Mouse (Mus musculus) forebrain, embryonic 11.5 days (tissue): ENCODE measurements at regions not wholly inside any gene's neighbourhood (a gene's known extent, or its start where the extent isn't known, plus 50 kb on each side); places are given as distances from the start of the nearest gene placed in this dataset.
"Not testable (repeated sequence)": the region's sequence is repeated elsewhere in the genome, so short reads cannot be mapped to it uniquely, and the experiment has no call there.

ENCODE experiments used
- ATAC-seq: fragments of 200-750 bp; cut with Nextera tagmentation; replicated peaks from 2 replicates; pipeline ENCODE4 v1.8.0; 2017; ENCODE audit warnings: moderate TSS enrichment; ENCODE audit not compliant: low FRiP score
- DNase-seq: peaks from one replicate; pipeline ENCODE4 v3.0.0-alpha.2; 2017; ENCODE audit warnings: low spot score
- H3K27ac ChIP-seq: fragments of 300-500 bp; sonication (generic); 2 replicates; pipeline ENCODE4 v1.5.1; 2014; ENCODE audit warnings: low read depth, low read length
- H3K27me3 ChIP-seq: fragments of 300-500 bp; sonication (generic); 2 replicates; pipeline ENCODE4 v1.6.1; 2014; ENCODE audit warnings: mild to moderate bottlenecking, low read length, mixed read lengths; ENCODE audit not compliant: control insufficient read depth, insufficient read depth
- H3K36me3 ChIP-seq: fragments of 300-500 bp; sonication (generic); 2 replicates; pipeline ENCODE4 v1.6.1; 2014; ENCODE audit warnings: mild to moderate bottlenecking, low read length, moderate library complexity, mixed read lengths; ENCODE audit not compliant: control insufficient read depth, insufficient read depth
- H3K4me1 ChIP-seq: fragments of 300-500 bp; sonication (generic); replicated peaks from 2 replicates; pipeline ENCODE4 v1.6.1; 2014; ENCODE audit warnings: low read length, mixed read lengths; ENCODE audit not compliant: control insufficient read depth, insufficient read depth
- H3K4me2 ChIP-seq: fragments of 300-500 bp; sonication (generic); 2 replicates; pipeline ENCODE4 v1.6.1; 2014; ENCODE audit warnings: low read depth, mild to moderate bottlenecking, low read length, moderate library complexity, mixed read lengths; ENCODE audit not compliant: severe bottlenecking
- H3K4me3 ChIP-seq: fragments of 300-500 bp; sonication (generic); 2 replicates; pipeline ENCODE4 v1.5.1; 2014; ENCODE audit warnings: low read depth, low read length
- H3K9ac ChIP-seq: fragments of 300-500 bp; sonication (generic); 2 replicates; pipeline ENCODE4 v1.6.1; 2014; ENCODE audit warnings: low read length
- H3K9me3 ChIP-seq: fragments of 300-500 bp; sonication (generic); 2 replicates; pipeline ENCODE4 v1.6.1; 2016; ENCODE audit warnings: low read length, mixed read lengths; ENCODE audit not compliant: control insufficient read depth
- WGBS: fragments of 180-500 bp; shearing (Covaris S2); extraction: QIAGEN DNeasy Blood & Tissue Kit; methylation state at CpG from one replicate; pipeline ENCODE4 v1.1.7; 2014; 5-methylcytosine and 5-hydroxymethylcytosine counted together

DNA sequence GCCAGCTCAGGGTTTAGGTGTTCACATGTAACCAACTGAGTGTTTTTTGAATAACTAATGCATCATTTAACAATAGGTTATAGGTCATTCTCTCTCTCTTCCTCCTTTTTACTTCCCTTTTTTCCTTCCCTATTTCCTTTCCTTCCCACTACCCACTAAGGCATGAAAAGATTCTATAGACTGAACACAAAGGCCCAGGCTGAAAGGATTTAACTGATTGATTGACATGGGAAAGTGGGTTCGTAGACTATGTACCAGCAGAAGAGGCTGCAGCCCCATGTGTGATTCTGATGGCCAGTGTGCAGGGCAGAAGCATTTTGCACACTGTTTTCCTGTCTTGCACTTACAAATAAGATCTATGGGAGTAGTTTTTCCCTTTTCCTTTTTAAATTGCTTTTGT, 673.1 kb upstream of the Snrpn start:
- WGBS, result 50% methylated on average over 1 of the region's 1 CpGs
- not testable (repeated sequence) for H3K36me3 ChIP-seq, H3K4me1 ChIP-seq, H3K4me2 ChIP-seq, H3K4me3 ChIP-seq, H3K27ac ChIP-seq, H3K9me3 ChIP-seq, H3K9ac ChIP-seq, H3K27me3 ChIP-seq, DNase-seq
- ATAC-seq, result peak; percentile 65

DNA sequence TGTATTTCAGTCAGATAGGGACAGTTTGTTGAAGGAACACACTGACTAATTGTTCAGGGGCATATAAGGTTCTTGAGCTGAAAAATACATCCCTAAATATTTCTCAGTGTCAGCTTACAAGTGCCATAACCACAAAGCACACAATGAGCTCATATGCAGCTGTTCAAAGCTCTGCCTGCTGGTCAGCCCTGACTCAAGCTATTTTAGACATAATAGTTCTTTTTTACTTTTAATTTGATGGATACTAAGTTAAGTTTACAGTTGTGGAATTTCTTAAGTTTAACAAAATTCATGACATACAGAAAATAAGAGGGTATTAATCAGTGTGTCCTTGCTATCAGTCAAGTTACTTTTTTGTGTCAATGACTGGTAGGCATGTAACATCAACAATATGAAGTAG, 668.9 kb upstream of the Snrpn start:
- not testable (repeated sequence) for H3K4me3 ChIP-seq, H3K4me1 ChIP-seq, H3K9ac ChIP-seq, H3K36me3 ChIP-seq, H3K27ac ChIP-seq, H3K4me2 ChIP-seq, H3K9me3 ChIP-seq, DNase-seq, ATAC-seq, H3K27me3 ChIP-seq
